Mouse (Mus musculus): ENCODE data around the gene Rnase1.

- TF ChIP-seq CTCF (conservative IDR thresholded peaks at IDR 0.05; ENCODE audit: low read length) = no peak
- no peak for TF ChIP-seq POU5F1 (IDR thresholded peaks at IDR 0.05; ENCODE audit: borderline replicate concordance, low read length)
- no peak for TF ChIP-seq NANOG (IDR thresholded peaks at IDR 0.05; ENCODE audit: borderline replicate concordance, low read length)
These were observed 34.6 kb downstream of the Rnase1 start for GRCm38 (mm10) chr14:51111966-51112365.

All from E14TG2a.4 (cell line).